Mouse (Mus musculus): ENCODE results near the gene Col4a3bp.

DNA sequence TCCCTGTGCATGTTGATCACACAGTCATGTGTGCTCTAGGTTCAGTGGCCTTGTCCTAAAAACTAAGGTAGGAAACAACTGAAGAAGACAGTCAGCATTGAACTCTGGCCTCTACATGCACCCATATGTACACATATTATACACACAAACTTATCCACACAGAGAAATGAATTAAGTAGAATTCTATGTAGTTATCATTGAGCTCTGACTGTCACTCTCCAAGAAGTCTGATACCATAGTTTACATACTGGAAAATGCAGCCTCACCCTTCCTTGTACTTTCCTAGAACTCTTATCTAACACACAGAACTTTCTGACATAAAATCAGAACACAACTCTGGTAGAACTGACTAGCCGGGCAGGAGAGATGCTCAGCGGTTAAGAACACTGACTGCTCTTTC, 61.8 kb downstream of the Col4a3bp start:
- TF ChIP-seq CTCF (IDR thresholded peaks at IDR 0.05; ENCODE audit: control insufficient read depth, insufficient read depth, insufficient read length) (no peak), MYOD1 (IDR thresholded peaks at IDR 0.05; ENCODE audit: control insufficient read depth, insufficient read length, low read depth) (no peak), CEBPB (IDR thresholded peaks at IDR 0.05; ENCODE audit: low read depth) (no peak)
